Mouse (Mus musculus): Measurements from ENCODE around the gene Atp1a3.

The Atp1a3 gene

DNA sequence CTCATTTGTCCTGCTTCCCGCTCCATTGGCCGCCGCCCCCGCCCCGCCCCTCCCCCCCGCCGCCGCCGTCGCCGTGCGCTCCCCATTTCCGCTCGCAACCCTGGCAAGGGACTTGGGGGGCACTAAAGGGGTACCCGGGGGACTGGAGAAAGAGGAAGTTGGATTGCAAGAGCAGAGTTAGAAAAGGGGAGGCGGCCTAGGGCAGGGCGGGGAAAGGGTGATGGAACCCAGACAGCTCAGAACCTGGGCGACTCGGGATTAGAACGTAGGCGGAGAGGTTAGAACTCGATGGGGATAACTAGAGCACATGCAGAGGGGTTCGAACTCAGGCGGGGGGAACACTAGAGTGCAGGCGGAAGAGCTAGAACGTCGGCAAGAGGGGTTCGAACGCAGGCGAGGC is 51.3 kb downstream of the Atp1a3 start:
- DNase-seq, result peak; percentile 8

DNA sequence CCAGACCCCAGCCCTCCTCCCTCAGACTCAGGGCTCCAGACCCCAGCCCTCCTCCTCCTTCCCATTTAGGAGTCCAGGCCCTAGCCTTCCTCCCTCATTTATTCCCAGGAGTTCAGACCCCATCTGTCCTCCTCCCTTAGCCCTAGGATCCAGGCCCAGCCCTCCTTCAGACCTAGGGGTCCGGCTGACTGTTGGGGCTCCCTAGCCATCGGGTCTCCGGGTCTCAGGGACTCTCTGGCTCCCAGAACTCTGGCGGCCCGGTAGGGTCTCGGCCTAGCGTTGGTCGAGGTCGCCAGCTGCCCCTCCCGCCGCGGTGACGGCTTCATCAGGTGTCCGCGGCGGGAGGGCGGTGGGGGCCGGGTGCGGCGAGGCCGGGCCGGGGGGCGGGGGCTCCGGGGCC is 51.8 kb downstream of the Atp1a3 start:
- no peak for DNase-seq

DNA sequence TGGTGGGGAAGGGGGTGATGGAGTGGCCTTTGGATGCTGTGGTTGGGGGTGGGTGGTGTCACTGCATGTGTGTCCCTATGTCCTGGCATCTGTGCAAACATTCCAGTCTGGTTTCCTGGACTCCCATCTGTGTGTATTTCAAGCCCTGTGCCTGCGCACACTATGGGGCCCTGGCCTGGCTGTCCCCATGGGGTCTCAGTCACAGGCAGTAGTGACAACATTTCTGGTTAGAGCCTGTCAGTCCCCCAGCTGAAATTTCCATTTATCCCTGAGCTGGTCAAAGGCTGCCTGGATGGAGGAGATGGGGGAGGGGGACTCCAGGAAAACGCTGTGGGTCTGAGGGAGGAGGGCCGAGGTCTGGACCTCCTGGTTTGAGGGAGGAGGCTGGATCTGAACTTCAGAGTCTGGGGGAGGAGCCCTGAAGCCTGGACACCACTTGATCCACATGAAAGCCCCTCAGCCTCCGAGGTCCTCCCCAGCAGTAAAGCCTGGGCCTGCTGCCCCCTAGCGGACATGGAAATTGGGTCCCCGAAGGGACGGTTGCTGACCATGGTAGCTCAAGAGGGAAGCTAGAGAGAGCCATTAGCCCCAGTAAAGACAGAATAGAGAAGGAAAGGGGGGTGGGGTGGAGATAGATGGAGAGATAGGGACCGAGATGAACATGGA is 55.7 kb downstream of the Atp1a3 start:
- DNase-seq, result peak; percentile 66

DNA sequence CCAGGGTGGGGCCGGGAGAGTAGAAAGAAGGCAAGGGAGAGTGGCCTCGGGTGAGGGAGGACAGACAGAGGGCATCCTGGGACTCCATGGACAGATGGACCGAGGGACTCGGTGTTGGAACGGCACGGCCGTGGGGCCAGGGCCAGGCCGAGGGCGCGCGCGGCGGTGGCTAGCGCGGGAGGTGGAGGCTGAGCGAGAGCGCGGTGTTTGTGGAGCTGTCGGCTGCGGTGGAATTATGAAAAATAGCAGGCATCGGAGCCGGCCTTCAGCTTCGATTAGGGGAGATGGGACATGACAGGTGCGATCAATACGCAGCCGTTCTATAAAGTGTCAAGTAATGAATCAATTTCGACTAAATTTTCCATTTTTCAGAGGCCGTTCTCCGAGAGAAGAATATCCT is 57.0 kb downstream of the Atp1a3 start:
- DNase-seq, result no peak

DNA sequence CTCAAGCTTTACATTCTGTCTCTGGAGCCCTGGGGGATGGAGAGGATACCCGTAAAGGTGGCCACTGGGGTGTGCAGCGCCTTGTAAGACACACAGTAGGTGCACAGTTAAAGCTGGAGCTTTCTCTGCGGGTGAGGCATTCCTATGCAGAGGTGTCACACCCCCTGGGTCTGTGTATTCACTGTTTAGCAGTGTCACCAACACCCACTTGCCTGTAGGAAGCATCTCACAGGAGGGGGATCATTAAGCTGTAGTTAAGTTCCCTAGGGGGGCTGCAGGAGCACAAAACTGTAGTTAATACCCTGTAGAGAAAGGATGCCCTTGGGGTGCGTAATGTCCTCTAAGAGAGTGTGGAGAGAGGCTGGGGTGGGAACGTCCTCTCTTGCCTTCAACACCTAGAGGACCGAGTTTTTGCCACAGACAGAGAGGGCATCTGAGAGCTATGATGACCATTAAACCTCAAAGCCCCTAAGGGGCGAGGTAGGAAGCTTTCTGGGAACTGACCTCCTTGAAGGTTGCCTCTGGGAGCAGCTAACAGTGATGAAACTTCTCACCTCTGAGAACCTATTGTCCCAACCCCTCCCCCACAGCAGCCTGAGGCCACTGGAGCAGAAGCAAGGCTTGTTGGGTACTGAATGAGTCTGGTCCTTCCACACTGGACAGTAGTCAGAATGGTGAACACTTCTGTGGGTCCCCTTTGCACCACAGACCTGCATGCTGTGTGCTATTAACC is 58.3 kb downstream of the Atp1a3 start:
- DNase-seq, result no peak

DNA sequence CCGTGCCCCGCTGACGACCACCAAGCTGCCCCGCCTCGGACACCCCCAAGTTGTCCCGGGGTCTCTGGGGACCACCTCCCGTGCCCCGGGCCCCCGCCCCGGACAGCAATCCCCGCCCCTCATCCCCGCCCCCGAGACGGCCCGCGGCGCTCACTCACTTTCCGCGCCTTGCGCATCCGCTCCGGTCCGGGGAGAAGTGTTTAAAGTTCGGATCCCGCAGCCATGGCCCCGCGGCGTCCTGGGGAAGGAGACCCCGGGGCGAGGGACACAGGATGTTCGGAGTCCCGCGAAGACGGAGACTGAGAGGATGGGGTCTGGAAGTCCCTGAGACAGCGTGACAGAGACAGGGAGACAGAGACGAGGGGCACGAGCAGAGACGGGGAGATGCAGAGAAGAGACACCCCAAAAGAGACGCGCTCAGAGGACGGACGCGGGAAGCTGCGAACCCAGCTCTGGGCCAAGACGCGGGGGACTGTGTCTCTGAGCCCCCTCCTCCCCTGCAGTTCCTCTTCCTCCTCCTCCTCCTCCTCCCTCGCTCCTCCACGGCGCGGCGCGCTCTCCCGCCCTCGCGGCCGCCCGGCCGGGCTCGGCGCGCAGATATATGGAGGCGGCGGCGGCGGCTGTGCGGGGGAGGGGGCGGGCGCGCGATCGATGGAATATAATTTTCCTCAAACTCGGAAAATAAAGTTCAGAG is 61.4 kb downstream of the Atp1a3 start, which contains the start of gene Gm4881:
Gm4881 (minus strand) TSS at position 238 of the 694 bp plus-strand sequence.
- DNase-seq, result no peak

DNA sequence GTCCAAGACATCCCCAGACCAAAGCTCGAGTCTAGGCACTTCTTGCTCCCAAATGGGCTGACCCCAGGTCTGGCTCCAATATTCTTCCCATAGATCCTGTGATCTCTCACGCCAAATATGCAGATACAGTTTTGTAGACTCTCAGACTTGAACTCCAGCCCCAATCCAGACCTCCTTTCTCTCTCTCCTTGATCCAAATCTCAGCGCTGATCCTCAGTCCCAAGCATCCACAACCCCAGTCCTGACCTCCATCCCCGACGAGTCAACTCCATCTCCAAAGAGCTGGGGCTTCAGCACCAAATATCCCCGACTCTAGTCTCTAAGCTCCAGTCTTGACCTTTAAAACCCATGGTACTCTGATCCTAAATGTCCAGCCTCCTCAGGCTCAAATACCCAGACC is 62.1 kb downstream of the Atp1a3 start:
- DNase-seq, result no peak

DNA sequence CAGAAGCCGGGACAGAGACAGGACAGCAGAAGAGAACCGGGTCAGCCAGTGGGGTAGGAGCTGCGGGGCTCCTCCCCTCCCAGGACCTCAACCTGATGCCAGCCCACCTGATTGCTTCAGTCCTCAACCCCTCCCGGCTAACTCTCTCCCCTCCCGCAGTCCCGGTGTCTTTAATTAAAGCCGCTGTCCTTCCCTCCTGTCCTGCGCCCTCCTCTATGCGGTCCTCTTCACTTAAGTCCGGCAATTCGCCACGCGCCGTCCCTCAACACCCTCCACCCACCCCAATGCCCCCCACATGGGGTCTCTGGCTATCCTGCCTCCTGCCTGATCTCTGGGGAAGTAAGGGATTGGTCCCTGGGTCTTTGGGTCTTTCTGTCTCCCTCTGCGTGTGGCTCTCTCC is 74.1 kb downstream of the Atp1a3 start:
- no peak for DNase-seq

DNA sequence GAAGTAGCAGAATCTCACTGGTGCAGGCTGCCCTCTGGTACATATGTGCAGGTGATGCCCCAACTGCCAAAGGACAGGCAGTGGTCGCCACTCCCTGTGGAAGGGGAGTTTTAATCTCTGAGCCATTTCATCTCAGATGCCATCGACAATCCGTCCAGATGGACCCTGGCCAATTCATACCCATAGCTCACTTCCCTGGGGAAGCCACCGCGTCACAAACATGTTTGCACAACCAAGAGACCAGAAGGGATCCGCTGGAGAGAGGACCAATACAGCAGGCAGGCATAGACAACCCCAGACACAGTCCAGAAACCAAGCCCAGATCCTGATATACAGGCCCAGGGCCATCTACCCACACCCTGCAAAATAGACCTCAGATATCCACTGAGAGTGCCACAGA is 75.3 kb downstream of the Atp1a3 start:
- DNase-seq, result no peak
